Mouse (Mus musculus) T-helper 17 cell (primary cell): ENCODE data around the gene 4931406P16Rik.
"Not testable (repeated sequence)": the region's sequence is repeated elsewhere in the genome, so short reads cannot be mapped to it uniquely, and the experiment has no call there.

Experiments
- in situ Hi-C, 2 experiments: fragments of 300-600 bp; cut with MboI, MseI; formaldehyde crosslinking; loops; 1 replicate in 1 of 2; 2 replicates in 1 of 2; pipeline ENCODE4 v1.15.1; 2025; ENCODE audit warnings: high pct_unique_total_duplicates in 2 of 2

Gene 4931406P16Rik

GRCm38 (mm10) chr7:34221594-34222250 is 91.6 kb downstream of the 4931406P16Rik start:
- in situ Hi-C loops = no loop called here

GRCm38 (mm10) chr7:34218496-34218895 is 94.9 kb downstream of the 4931406P16Rik start:
- in situ Hi-C loops = no loop called here

GRCm38 (mm10) chr7:34216474-34216873 is 96.9 kb downstream of the 4931406P16Rik start:
- in situ Hi-C loops = no loop called here

- in situ Hi-C loops = no loop called here
These were observed 97.9 kb downstream of the 4931406P16Rik start for GRCm38 (mm10) chr7:34215481-34215880.

- in situ Hi-C loops = no loop called here
These were observed 98.7 kb downstream of the 4931406P16Rik start for GRCm38 (mm10) chr7:34214644-34215043.

GRCm38 (mm10) chr7:34213281-34213680 is 100.1 kb downstream of the 4931406P16Rik start:
- in situ Hi-C loops = no loop called here

GRCm38 (mm10) chr7:34208027-34208745 is 105.2 kb downstream of the 4931406P16Rik start:
- in situ Hi-C loops = no loop called here

- in situ Hi-C loops = no loop called here
These were observed 107.0 kb downstream of the 4931406P16Rik start for GRCm38 (mm10) chr7:34206331-34206730.

- in situ Hi-C loops = not testable (repeated sequence)
These were observed 111.2 kb downstream of the 4931406P16Rik start for GRCm38 (mm10) chr7:34202147-34202546.

- in situ Hi-C loops = no loop called here
These were observed 112.5 kb downstream of the 4931406P16Rik start for GRCm38 (mm10) chr7:34200829-34201228.

GRCm38 (mm10) chr7:34198346-34198745 is 115.0 kb downstream of the 4931406P16Rik start:
- in situ Hi-C loops = no loop called here

GRCm38 (mm10) chr7:34196132-34197128 is 116.9 kb downstream of the 4931406P16Rik start, which contains the start of gene Pdcd2l:
TSS of gene Pdcd2l (minus strand) at chr7:34196661.
- in situ Hi-C loops = no loop called here

- in situ Hi-C loops = no loop called here
These were observed 117.7 kb downstream of the 4931406P16Rik start for GRCm38 (mm10) chr7:34195632-34196031.

GRCm38 (mm10) chr7:34192825-34193224 is 120.5 kb downstream of the 4931406P16Rik start:
- in situ Hi-C loops = loop anchor here in 1 of 2 experiments (5.0 kb wide), 1 partner anchor 36 kb away; no protein-coding TSS in a partner anchor

GRCm38 (mm10) chr7:34189376-34189989 is 123.9 kb downstream of the 4931406P16Rik start:
- in situ Hi-C loops = no loop called here
